19 mouse cellular contexts compared by ENCODE assay signal in the genomic region with DNA sequence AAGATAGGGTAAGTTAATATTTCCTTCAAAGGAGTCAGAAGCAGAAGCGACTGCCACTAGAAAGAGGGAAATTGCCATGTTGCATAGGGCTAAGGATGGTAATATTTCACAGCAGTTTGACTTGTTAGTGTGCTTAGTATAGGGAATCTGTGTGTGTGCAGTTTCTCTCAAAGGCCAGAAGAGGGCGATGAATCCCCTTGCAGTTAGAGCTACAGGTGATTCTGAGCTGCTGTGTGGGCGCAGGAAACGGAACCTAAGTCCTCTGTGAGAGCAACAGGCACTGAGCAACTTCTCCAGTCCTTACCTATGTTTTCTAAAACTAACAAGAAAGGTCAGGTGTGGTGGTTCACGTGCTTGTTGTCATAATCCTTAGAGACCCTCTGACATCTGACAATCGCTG. TPM values are rescaled to one million over a fixed set of nuclear protein-coding genes. Genes with fewer than 3 reads are reported as not detected.
DNase-seq lines count a peak whose midpoint lies in the region; ATAC-seq and TF ChIP-seq lines count a peak whose summit lies in the region.
"Had no signal": no experiment of that assay in that cellular context is flagged by ENCODE, and none has a peak within 500 bp of the region (broad histone marks: within the 10 kb centered on the region; RNA-seq: fewer than 3 reads in every experiment).

No protein-coding gene starts in this region.

- H3K4me1 ChIP-seq in heart, postnatal 0 days (ENCODE audit: control insufficient read depth, insufficient read depth): no peaks in the 10 kb centered on the region
- 0 out of 2 replicates have a peak, but pooled peaks cover 5% of the 10 kb centered on the region for H3K4me1 ChIP-seq in heart, embryonic 12.5 days (replicated peaks)
- H3K4me1 ChIP-seq in lung, postnatal 0 days (ENCODE audit: insufficient read depth, low read depth, low read length): no peaks in the 10 kb centered on the region
- no peaks in the 10 kb centered on the region for H3K4me1 ChIP-seq in G1E (ENCODE audit: insufficient read depth, low read depth, low read length)
- H3K4me1 ChIP-seq in hindbrain, embryonic 13.5 days (replicated peaks): peaks cover 6% of the 10 kb centered on the region; the same call in 1 of the 2 replicates
- H3K4me1 ChIP-seq: forebrain, embryonic 13.5 days had no signal

- no peaks in the 10 kb centered on the region for H3K36me3 ChIP-seq in heart, postnatal 0 days (replicated peaks; ENCODE audit: control insufficient read depth, insufficient read depth, low read length)
- H3K36me3 ChIP-seq in heart, embryonic 12.5 days: no peaks in the 10 kb centered on the region
- H3K36me3 ChIP-seq in lung, postnatal 0 days (ENCODE audit: insufficient read depth, low read length): no peaks in the 10 kb centered on the region
- no peaks in the 10 kb centered on the region for H3K36me3 ChIP-seq in G1E (replicated peaks)
- H3K36me3 ChIP-seq in hindbrain, embryonic 13.5 days: no peaks in the 10 kb centered on the region

- ATAC-seq in heart, postnatal 0 days (ENCODE audit: insufficient read depth, low read depth): no peak
- ATAC-seq in heart, embryonic 12.5 days (ENCODE audit: insufficient number of reproducible peaks, low FRiP score): no peak
- ATAC-seq in lung, postnatal 0 days: no peak
- ATAC-seq in G1E (ENCODE audit: extremely low read depth, insufficient number of reproducible peaks, low FRiP score, poor library complexity, severe bottlenecking): no peak
- ATAC-seq in hindbrain, embryonic 13.5 days (ENCODE audit: low FRiP score): no peak
- ATAC-seq: forebrain, embryonic 13.5 days had no signal

- no peak for DNase-seq in heart, postnatal 0 days (ENCODE audit: low spot score)
- no peak for DNase-seq in lung, postnatal 0 days (ENCODE audit: low spot score)
- no peak for DNase-seq in lung, postnatal 36 days
- DNase-seq in G1E (ENCODE audit: low spot score): no peak
- peak; percentile 35 for DNase-seq in naive thymus-derived CD4-positive, alpha-beta T cell, adult 2 months (ENCODE audit: low read depth)
- DNase-seq in layer of hippocampus, postnatal 36 days: no peak
- DNase-seq: cerebellum, postnatal 25 days; kidney, adult 18-20 months had no signal

- H3K27ac ChIP-seq in heart, postnatal 0 days (ENCODE audit: low read depth): no peak overlapping the region
- no peak overlapping the region for H3K27ac ChIP-seq in heart, embryonic 12.5 days (ENCODE audit: poor library complexity, severe bottlenecking)
- H3K27ac ChIP-seq in lung, postnatal 0 days (ENCODE audit: low read length): no peak overlapping the region
- H3K27ac ChIP-seq in hindbrain, embryonic 13.5 days: no peak overlapping the region
- H3K27ac ChIP-seq: forebrain, embryonic 13.5 days had no signal

- H3K4me2 ChIP-seq in heart, postnatal 0 days (ENCODE audit: low read depth, low read length): no peak overlapping the region
- no peak overlapping the region for H3K4me2 ChIP-seq in heart, embryonic 12.5 days
- H3K4me2 ChIP-seq in lung, postnatal 0 days (replicated peaks; ENCODE audit: low read depth, low read length): no peak overlapping the region
- no peak overlapping the region for H3K4me2 ChIP-seq in hindbrain, embryonic 13.5 days
- H3K4me2 ChIP-seq: forebrain, embryonic 13.5 days had no signal

- peak; percentile 9; the same call in 1 of the 2 replicates for TF ChIP-seq CTCF in heart, postnatal 0 days (IDR thresholded peaks at IDR 0.05; ENCODE audit: low read depth)
- TF ChIP-seq CTCF in lung, postnatal 0 days (IDR thresholded peaks at IDR 0.05): peak; percentile 39
- TF ChIP-seq CTCF in G1E (IDR thresholded peaks at IDR 0.05; ENCODE audit: low read depth, low read length): peak; percentile 61; the same call in 1 of the 2 replicates

- no peaks in the 10 kb centered on the region for H3K9me3 ChIP-seq in heart, postnatal 0 days (replicated peaks; ENCODE audit: control insufficient read depth, low read length)
- peaks cover 10% of the 10 kb centered on the region; the same call in 1 of the 2 replicates for H3K9me3 ChIP-seq in heart, embryonic 12.5 days (replicated peaks)
- no peaks in the 10 kb centered on the region for H3K9me3 ChIP-seq in lung, postnatal 0 days (ENCODE audit: low read length)
- H3K9me3 ChIP-seq in G1E (replicated peaks): no peaks in the 10 kb centered on the region
- H3K9me3 ChIP-seq in hindbrain, embryonic 13.5 days: no peaks in the 10 kb centered on the region

- no peak for TF ChIP-seq EP300 in heart, postnatal 0 days (IDR thresholded peaks at IDR 0.05; ENCODE audit: low read depth)
- no peak for TF ChIP-seq EP300 in lung, postnatal 0 days (IDR thresholded peaks at IDR 0.05)

- 51% methylated on average over 6 of the region's 6 CpGs for WGBS in heart, postnatal 0 days
- 50% methylated on average over 6 of the region's 6 CpGs for WGBS in heart, embryonic 12.5 days
- 53% methylated on average over 6 of the region's 6 CpGs for WGBS in lung, postnatal 0 days
- 51% methylated on average over 6 of the region's 6 CpGs for WGBS in hindbrain, embryonic 13.5 days

- H3K27me3 ChIP-seq in heart, postnatal 0 days (ENCODE audit: control insufficient read depth, insufficient read depth, low read length): no peaks in the 10 kb centered on the region
- no peaks in the 10 kb centered on the region for H3K27me3 ChIP-seq in heart, embryonic 12.5 days (replicated peaks)
- H3K27me3 ChIP-seq in lung, postnatal 0 days (replicated peaks; ENCODE audit: insufficient read depth, low read length): no peaks in the 10 kb centered on the region
- 0 out of 2 replicates have a peak, but pooled peaks cover 6% of the 10 kb centered on the region for H3K27me3 ChIP-seq in G1E (ENCODE audit: insufficient read depth, low read length)
- no peaks in the 10 kb centered on the region for H3K27me3 ChIP-seq in hindbrain, embryonic 13.5 days
- H3K27me3 ChIP-seq: forebrain, embryonic 13.5 days had no signal

- H3K9ac ChIP-seq in heart, postnatal 0 days (replicated peaks; ENCODE audit: low read depth, low read length): no peak overlapping the region
- H3K9ac ChIP-seq in heart, embryonic 12.5 days: no peak overlapping the region
- H3K9ac ChIP-seq in lung, postnatal 0 days (replicated peaks; ENCODE audit: low read depth): no peak overlapping the region
- H3K9ac ChIP-seq in hindbrain, embryonic 13.5 days: no peak overlapping the region
- H3K9ac ChIP-seq: forebrain, embryonic 13.5 days had no signal

- H3K4me3 ChIP-seq in heart, postnatal 0 days (ENCODE audit: low read depth, low read length): no peak overlapping the region
- H3K4me3 ChIP-seq in heart, embryonic 12.5 days: no peak overlapping the region
- no peak overlapping the region for H3K4me3 ChIP-seq in lung, postnatal 0 days (ENCODE audit: low read depth, low read length)
- H3K4me3 ChIP-seq in G1E (ENCODE audit: low read depth, low read length): no peak overlapping the region
- H3K4me3 ChIP-seq in hindbrain, embryonic 13.5 days: no peak overlapping the region
- H3K4me3 ChIP-seq: forebrain, embryonic 13.5 days had no signal

RNA-seq across cellular contexts. Expression of a gene that starts 13.3 kb away (rescaled TPM):
- total RNA-seq in heart, postnatal 0 days (2014; rRNA removed; ENCODE audit: low replicate concordance): not detected in 2 replicates
- 0.05 TPM in 2 replicates for polyA plus RNA-seq in heart, postnatal 0 days (2015; fragmentation: Nextera tagmentation; extraction: Ambion mirVana)
- polyA plus RNA-seq in heart, embryonic 12.5 days (2016; fragmentation: Nextera tagmentation; extraction: Ambion mirVana): not detected in 2 replicates
- polyA plus RNA-seq in lung, postnatal 0 days (2015; fragmentation: Nextera tagmentation; extraction: Ambion mirVana): 1.1 and 1.4 TPM in 2 replicates
- total RNA-seq in G1E (2014; fragmentation: Nextera tagmentation) (not detected in 2 replicates), G1E (2017) (0.23 and 0.33 TPM in 2 replicates)
- polyA plus RNA-seq in G1E (2012): 0.31 and 0.34 TPM in 2 replicates
- total RNA-seq in layer of hippocampus, postnatal 36 days (2021): not detected
- 0.22 TPM in 1 of 2 replicates, not detected in the other for polyA plus RNA-seq in hindbrain, embryonic 13.5 days (2015; fragmentation: Nextera tagmentation; extraction: Ambion mirVana)
- polyA plus RNA-seq: forebrain, embryonic 13.5 days had no signal

RNA-seq across cellular contexts. Expression of a gene that starts 22.6 kb away (rescaled TPM):
- total RNA-seq in heart, postnatal 0 days (2014; rRNA removed; ENCODE audit: low replicate concordance): not detected in 2 replicates
- polyA plus RNA-seq in heart, postnatal 0 days (2015; fragmentation: Nextera tagmentation; extraction: Ambion mirVana): 0.40 and 1.3 TPM in 2 replicates
- polyA plus RNA-seq in heart, embryonic 12.5 days (2016; fragmentation: Nextera tagmentation; extraction: Ambion mirVana): not detected in 2 replicates
- 2.1 and 4.4 TPM in 2 replicates for polyA plus RNA-seq in lung, postnatal 0 days (2015; fragmentation: Nextera tagmentation; extraction: Ambion mirVana)
- total RNA-seq in G1E (2014; fragmentation: Nextera tagmentation) (not detected in 2 replicates), G1E (2017) (not detected in 2 replicates)
- polyA plus RNA-seq in G1E (2012): not detected in 2 replicates
- not detected for total RNA-seq in layer of hippocampus, postnatal 36 days (2021)
- polyA plus RNA-seq in hindbrain, embryonic 13.5 days (2015; fragmentation: Nextera tagmentation; extraction: Ambion mirVana): 1.1 TPM in 1 of 2 replicates, not detected in the other
- total RNA-seq: heart, postnatal 25 days; layer of hippocampus, postnatal 10 days; megakaryocyte, adult 5-6 weeks had no signal
- polyA plus RNA-seq: forebrain, embryonic 13.5 days had no signal

RNA-seq across cellular contexts. Expression of a gene that starts 45.7 kb away (rescaled TPM):
- total RNA-seq in heart, postnatal 0 days (2014; rRNA removed; ENCODE audit: low replicate concordance): not detected in 2 replicates
- not detected in 2 replicates for polyA plus RNA-seq in heart, postnatal 0 days (2015; fragmentation: Nextera tagmentation; extraction: Ambion mirVana)
- not detected in 2 replicates for polyA plus RNA-seq in heart, embryonic 12.5 days (2016; fragmentation: Nextera tagmentation; extraction: Ambion mirVana)
- not detected in 2 replicates for polyA plus RNA-seq in lung, postnatal 0 days (2015; fragmentation: Nextera tagmentation; extraction: Ambion mirVana)
- not detected in 2 replicates for total RNA-seq in G1E (2014; fragmentation: Nextera tagmentation)
- 0.12 TPM in 1 of 2 replicates, not detected in the other for total RNA-seq in G1E (2017)
- not detected in 2 replicates for polyA plus RNA-seq in G1E (2012)
- total RNA-seq in layer of hippocampus, postnatal 36 days (2021): not detected
- 0.13 TPM in 1 of 2 replicates, not detected in the other for polyA plus RNA-seq in hindbrain, embryonic 13.5 days (2015; fragmentation: Nextera tagmentation; extraction: Ambion mirVana)
- total RNA-seq: heart, postnatal 25 days; layer of hippocampus, postnatal 10 days; megakaryocyte, adult 5-6 weeks had no signal
- polyA plus RNA-seq: embryonic facial prominence, embryonic 14.5 days; forebrain, embryonic 13.5 days; gonadal fat pad, adult 2 months; limb, embryonic 14.5 days; urinary bladder, adult 2 months had no signal

RNA-seq across cellular contexts. Expression of a gene that starts 46.8 kb away (rescaled TPM):
- total RNA-seq in heart, postnatal 0 days (2014; rRNA removed; ENCODE audit: low replicate concordance): 1.1 and 8.1 TPM in 2 replicates
- polyA plus RNA-seq in heart, postnatal 0 days (2015; fragmentation: Nextera tagmentation; extraction: Ambion mirVana): 10.4 and 13.8 TPM in 2 replicates
- 1.1 TPM in 2 replicates for polyA plus RNA-seq in heart, embryonic 12.5 days (2016; fragmentation: Nextera tagmentation; extraction: Ambion mirVana)
- 65.2 and 74.3 TPM in 2 replicates for polyA plus RNA-seq in lung, postnatal 0 days (2015; fragmentation: Nextera tagmentation; extraction: Ambion mirVana)
- total RNA-seq in G1E (2014; fragmentation: Nextera tagmentation): not detected in 2 replicates
- total RNA-seq in G1E (2017): 0.44 TPM in 1 of 2 replicates, not detected in the other
- not detected in 2 replicates for polyA plus RNA-seq in G1E (2012)
- under 1 TPM in 1 of 2 experiments, not detected in 1; 0.91 TPM for total RNA-seq in layer of hippocampus, postnatal 36 days (2021)
- 0.52 and 0.70 TPM in 2 replicates for polyA plus RNA-seq in hindbrain, embryonic 13.5 days (2015; fragmentation: Nextera tagmentation; extraction: Ambion mirVana)
- polyA plus RNA-seq: forebrain, embryonic 13.5 days had no signal

RNA-seq across cellular contexts. Expression of a gene that starts 51.0 kb away (rescaled TPM):
- not detected in 2 replicates for total RNA-seq in heart, postnatal 0 days (2014; rRNA removed; ENCODE audit: low replicate concordance)
- not detected in 2 replicates for polyA plus RNA-seq in heart, postnatal 0 days (2015; fragmentation: Nextera tagmentation; extraction: Ambion mirVana)
- polyA plus RNA-seq in heart, embryonic 12.5 days (2016; fragmentation: Nextera tagmentation; extraction: Ambion mirVana): not detected in 2 replicates
- polyA plus RNA-seq in lung, postnatal 0 days (2015; fragmentation: Nextera tagmentation; extraction: Ambion mirVana): not detected in 2 replicates
- total RNA-seq in G1E (2014; fragmentation: Nextera tagmentation): not detected in 2 replicates
- 0.06 and 0.11 TPM in 2 replicates for total RNA-seq in G1E (2017)
- not detected in 2 replicates for polyA plus RNA-seq in G1E (2012)
- total RNA-seq in layer of hippocampus, postnatal 36 days (2021): not detected
- polyA plus RNA-seq in hindbrain, embryonic 13.5 days (2015; fragmentation: Nextera tagmentation; extraction: Ambion mirVana): not detected in 2 replicates
- total RNA-seq: adrenal gland, adult 18-20 months; heart, postnatal 25 days; layer of hippocampus, postnatal 10 days had no signal
- polyA plus RNA-seq: embryonic facial prominence, embryonic 14.5 days; forebrain, embryonic 13.5 days; urinary bladder, adult 2 months had no signal

Comparison
In these comparisons a context has a peak if more than half of its experiments do, and no peak if none do; other contexts are left out.
1. CTCF ChIP-seq: peak in every context shown above with its lines; median percentile 61 in G1E; 39 in lung, postnatal 0 days; 9 in heart, postnatal 0 days.